Mouse (Mus musculus) brain, adult 10 weeks (tissue): Measurements from ENCODE around the gene 1700029P11Rik. TPM values are rescaled to one million over a fixed set of nuclear protein-coding genes. Genes with fewer than 3 reads are reported as not detected.

ENCODE experiments used
- polyA plus RNA-seq: library from polyadenylated mRNA; stranded (reverse); fragments of 350-450 nt; fragmentation: Illumina TruSeq; extraction: RNeasy Lipid Tissue Mini Kit (QIAGEN cat#74804); gene quantifications from one replicate; pipeline ENCODE4 v1.2.3, GENCODE M21; 2015; ENCODE audit warnings: low read depth, low replicate concordance

1700029P11Rik gene
- polyA plus RNA-seq, result not detected

DNA sequence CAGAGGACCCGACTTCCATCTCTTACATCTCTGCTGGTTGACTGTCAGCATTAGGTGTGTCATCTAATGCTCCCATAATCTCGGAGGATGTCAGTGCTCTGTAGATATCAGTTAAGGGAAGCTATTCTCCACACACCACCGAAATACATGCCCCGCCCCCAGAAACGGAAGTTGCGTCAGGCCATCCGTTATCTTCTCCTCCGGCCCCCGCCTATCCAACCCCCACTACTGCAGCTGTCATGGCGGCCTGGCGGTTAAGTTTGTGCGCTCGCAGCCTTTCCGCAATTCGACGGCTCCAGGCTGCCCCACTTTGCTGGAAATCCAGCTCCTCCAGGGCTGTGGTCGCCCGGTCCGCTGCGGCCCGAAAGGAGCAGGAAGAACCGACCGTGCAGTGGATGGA is at the start of gene 1700029P11Rik:
Gene 1700029P11Rik, plus strand, starts transcription at position 220 of the 400 bp plus-strand sequence.

DNA sequence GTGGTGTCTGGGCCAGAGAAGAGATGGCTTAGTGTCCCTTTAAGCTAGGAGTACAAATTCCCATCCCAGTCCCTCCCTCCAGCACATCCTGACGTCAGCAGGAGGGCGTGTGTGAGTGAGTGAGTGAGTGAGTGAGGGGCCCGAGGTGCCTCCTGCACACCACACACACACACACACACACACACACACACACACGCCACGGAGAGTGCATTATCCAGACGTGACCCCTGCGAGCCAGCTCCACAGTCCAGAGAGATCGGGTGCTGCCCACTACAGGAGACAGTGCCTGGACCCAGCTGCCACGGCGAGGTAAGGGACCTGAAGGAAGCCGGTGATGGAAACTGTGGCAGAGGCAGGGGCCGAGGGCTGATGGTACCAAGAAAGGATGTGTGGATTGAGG is 43.7 kb upstream of the 1700029P11Rik start, which contains the start of gene Csdc2:
Gene Csdc2, plus strand, starts transcription at position 81 of the 400 bp plus-strand sequence.

DNA sequence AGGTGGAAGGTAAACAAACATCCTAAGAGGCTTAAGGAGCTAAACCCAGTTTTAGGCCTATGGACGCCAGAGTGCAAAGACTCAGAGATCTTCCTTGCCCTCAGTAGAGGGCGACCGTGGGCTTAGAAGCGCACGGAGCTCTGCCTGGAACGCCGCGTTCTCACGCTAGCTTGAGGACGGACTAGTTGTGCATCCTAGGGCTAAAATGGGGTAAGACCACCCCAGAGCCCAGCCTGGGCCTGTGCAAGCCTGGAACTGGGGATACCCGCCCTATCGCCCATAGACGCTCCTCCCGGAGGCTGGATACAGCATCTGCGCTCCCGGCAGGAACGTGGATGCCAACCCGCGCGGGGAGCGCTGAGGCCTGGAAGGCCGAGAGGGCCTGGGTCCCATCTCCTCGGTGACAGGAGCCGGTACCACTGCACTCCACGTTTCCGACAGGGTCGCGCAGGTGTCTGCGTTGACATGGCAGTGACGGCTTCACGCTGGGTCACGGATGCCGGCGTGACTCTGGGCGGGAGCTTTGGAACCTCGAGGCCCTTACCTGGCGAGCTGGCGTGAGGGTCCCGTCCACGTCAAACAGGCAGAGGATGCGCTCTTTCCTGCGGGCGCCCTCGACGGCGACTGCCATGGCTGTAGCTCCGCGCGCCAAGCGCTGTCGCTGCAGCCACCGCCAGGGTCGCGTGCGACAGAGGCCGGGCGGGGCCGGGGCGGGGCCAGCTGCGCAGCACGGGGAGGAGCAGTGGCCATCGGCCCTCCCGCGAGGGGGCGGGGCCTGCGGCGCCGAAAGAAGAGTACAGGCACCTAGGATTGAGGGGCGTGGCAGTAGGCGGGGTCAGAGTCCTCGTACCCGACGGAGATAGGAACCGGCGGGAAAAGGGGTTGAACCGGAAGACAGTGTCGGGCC is 19.9 kb upstream of the 1700029P11Rik start, which contains the start of gene Pmm1:
Gene Pmm1, minus strand, starts transcription at position 760 of the 907 bp plus-strand sequence.

DNA sequence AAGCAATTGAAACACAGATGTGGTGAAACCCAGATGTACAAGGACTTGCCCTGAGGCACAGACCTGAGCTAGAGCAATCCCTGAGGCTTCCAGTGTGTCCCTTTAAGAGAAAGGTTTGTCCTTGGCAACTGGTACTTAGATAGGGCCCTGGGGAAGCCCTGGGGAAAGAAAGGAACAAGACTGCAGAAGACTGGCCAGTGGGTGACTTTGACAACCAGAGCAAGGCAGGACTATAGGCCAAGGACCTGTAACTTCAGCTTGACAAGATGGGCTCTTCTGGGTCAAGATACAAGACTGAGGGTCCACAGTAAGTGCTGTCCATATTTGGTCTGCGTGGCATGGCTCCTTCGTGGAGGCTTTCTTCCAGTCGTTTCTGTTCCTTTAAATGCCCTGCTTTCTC is 7.3 kb downstream of the 1700029P11Rik start, which contains the start of gene Xrcc6:
Gene Xrcc6, plus strand, starts transcription at position 190 of the 400 bp plus-strand sequence.

Other genes starting within 250 kb of the 1700029P11Rik start
- 78.6 TPM for gene Zc3h7b, start 235.5 kb upstream of the 1700029P11Rik start, polyA plus RNA-seq
- gene Rangap1, start 235.0 kb upstream of the 1700029P11Rik start, polyA plus RNA-seq, result 167 TPM
- gene Tef, start 178.1 kb upstream of the 1700029P11Rik start, polyA plus RNA-seq, result 237 TPM
- 12.8 TPM for gene Tob2, start 121.7 kb upstream of the 1700029P11Rik start, polyA plus RNA-seq
- gene Phf5a, start 108.6 kb upstream of the 1700029P11Rik start, polyA plus RNA-seq, result 53.3 TPM
- 459 TPM for gene Aco2, start 108.2 kb upstream of the 1700029P11Rik start, polyA plus RNA-seq
- 55.3 TPM for gene Polr3h, start 54.3 kb upstream of the 1700029P11Rik start, polyA plus RNA-seq
- 101 TPM for gene Csdc2, start 43.8 kb upstream of the 1700029P11Rik start, polyA plus RNA-seq
- 214 TPM for gene Pmm1, start 19.6 kb upstream of the 1700029P11Rik start, polyA plus RNA-seq
- 28.4 TPM for gene Xrcc6, start 7.3 kb downstream of the 1700029P11Rik start, polyA plus RNA-seq
- 118 TPM for gene Desi1, start 53.3 kb downstream of the 1700029P11Rik start, polyA plus RNA-seq
- 244 TPM for gene Snu13, start 67.1 kb downstream of the 1700029P11Rik start, polyA plus RNA-seq
- not detected for gene 4930407I10Rik, start 78.6 kb downstream of the 1700029P11Rik start, polyA plus RNA-seq
- gene Mei1, start 89.5 kb downstream of the 1700029P11Rik start, polyA plus RNA-seq, result 2.7 TPM
- gene Ccdc134, start 147.4 kb downstream of the 1700029P11Rik start, polyA plus RNA-seq, result 12.6 TPM
- gene Srebf2, start 166.6 kb downstream of the 1700029P11Rik start, polyA plus RNA-seq, result 117 TPM
- gene Shisa8, start 232.3 kb downstream of the 1700029P11Rik start, polyA plus RNA-seq, result 1.4 TPM
- 0.34 TPM for gene Tnfrsf13c, start 243.8 kb downstream of the 1700029P11Rik start, polyA plus RNA-seq